In the genomic region with DNA sequence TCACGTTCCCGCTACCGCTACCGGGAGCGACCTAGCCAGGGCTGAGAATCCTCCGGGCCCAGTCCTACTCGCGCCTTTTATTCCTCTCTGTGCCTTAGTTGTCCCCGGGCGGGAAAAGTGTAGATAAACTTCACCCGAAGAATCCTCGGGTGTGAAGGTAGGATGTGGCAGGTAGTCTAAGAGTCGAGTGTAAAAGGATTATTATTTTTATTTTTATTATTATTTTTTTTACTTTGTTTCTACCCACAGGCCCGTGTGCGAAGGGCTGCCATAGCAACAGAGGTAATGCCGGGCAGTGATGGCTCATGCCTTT, we compare ENCODE assay signal across 8 mouse cellular contexts. TPM values are rescaled to one million over a fixed set of nuclear protein-coding genes. Genes with fewer than 3 reads are reported as not detected.
DNase-seq lines count a peak whose midpoint lies in the region; ATAC-seq and TF ChIP-seq lines count a peak whose summit lies in the region.

A gene (minus strand): TSS at position 35 of the 313 bp plus-strand sequence.

- no peak for DNase-seq in kidney, postnatal 14 days
- DNase-seq in adrenal gland, adult 2 months, result no peak
- DNase-seq in gastrocnemius, adult 18-20 months (ENCODE audit: low spot score), result no peak
- no peak for DNase-seq in hindbrain, postnatal 0 days (ENCODE audit: low spot score)
- no peak for DNase-seq in ovary, postnatal 36 days (ENCODE audit: low spot score)
- no peak for DNase-seq in Muller cell, postnatal 12 days (ENCODE audit: inconsistent ontology term)

- WGBS in kidney, embryonic 15.5 days, result 10% methylated on average over 16 of the region's 16 CpGs
- WGBS in hindbrain, postnatal 0 days, result 8% methylated on average over 16 of the region's 16 CpGs

- peaks cover 24% of the 10 kb centered on the region for H3K4me1 ChIP-seq in kidney, embryonic 15.5 days
- H3K4me1 ChIP-seq in hindbrain, postnatal 0 days (ENCODE audit: insufficient read depth, low read length), result 0 out of 2 replicates have a peak, but pooled peaks cover 4% of the 10 kb centered on the region
- peaks cover 15% of the 10 kb centered on the region for H3K4me1 ChIP-seq in megakaryocyte, embryonic 14.5 days

- peak within 1 kb of the TSS; percentile 84 for H3K4me2 ChIP-seq in kidney, embryonic 15.5 days
- peak within 1 kb of the TSS; percentile 75 for H3K4me2 ChIP-seq in hindbrain, postnatal 0 days (ENCODE audit: low read depth, low read length)

- H3K9me3 ChIP-seq in kidney, embryonic 15.5 days (replicated peaks), result no peaks in the 10 kb centered on the region
- H3K9me3 ChIP-seq in hindbrain, postnatal 0 days (ENCODE audit: low read length), result no peaks in the 10 kb centered on the region
- no peaks in the 10 kb centered on the region for H3K9me3 ChIP-seq in megakaryocyte, embryonic 14.5 days

- peaks cover 16% of the 10 kb centered on the region for H3K36me3 ChIP-seq in kidney, embryonic 15.5 days
- peaks cover 6% of the 10 kb centered on the region; the same call in 1 of the 2 replicates for H3K36me3 ChIP-seq in hindbrain, postnatal 0 days (ENCODE audit: insufficient read depth, low read length)
- peaks cover 17% of the 10 kb centered on the region for H3K36me3 ChIP-seq in megakaryocyte, embryonic 14.5 days (replicated peaks; ENCODE audit: low read length)

- peak within 1 kb of the TSS; percentile 96 for H3K9ac ChIP-seq in kidney, embryonic 15.5 days
- H3K9ac ChIP-seq in hindbrain, postnatal 0 days (replicated peaks; ENCODE audit: low read length), result peak within 1 kb of the TSS; percentile 99

- ATAC-seq in kidney, embryonic 15.5 days (replicated peaks; ENCODE audit: low FRiP score), result no peak
- ATAC-seq in hindbrain, postnatal 0 days, result no peak

- peak within 1 kb of the TSS; percentile 100 for H3K27ac ChIP-seq in kidney, embryonic 15.5 days
- peak within 1 kb of the TSS; percentile 100 for H3K27ac ChIP-seq in hindbrain, postnatal 0 days

- peak within 1 kb of the TSS; percentile 66 for H3K4me3 ChIP-seq in kidney, embryonic 15.5 days (replicated peaks)
- H3K4me3 ChIP-seq in hindbrain, postnatal 0 days (ENCODE audit: low read length), result peak within 1 kb of the TSS; percentile 63
- peak within 1 kb of the TSS; percentile 98 for H3K4me3 ChIP-seq in megakaryocyte, embryonic 14.5 days (replicated peaks)

- no peaks in the 10 kb centered on the region for H3K27me3 ChIP-seq in kidney, embryonic 15.5 days
- no peaks in the 10 kb centered on the region for H3K27me3 ChIP-seq in hindbrain, postnatal 0 days (ENCODE audit: insufficient read depth, low read length)
- H3K27me3 ChIP-seq in megakaryocyte, embryonic 14.5 days (replicated peaks), result no peaks in the 10 kb centered on the region

- no peak for TF ChIP-seq CTCF in hindbrain, postnatal 0 days (IDR thresholded peaks at IDR 0.05; ENCODE audit: low read depth)

RNA-seq across cellular contexts. Expression of the gene that starts here (rescaled TPM):
- 21.6 and 22.5 TPM in 2 replicates for polyA plus RNA-seq in kidney, embryonic 15.5 days (2015; fragmentation: Nextera tagmentation; extraction: Ambion mirVana)
- 10 to 100 TPM; 21.7 to 22.4 TPM for total RNA-seq in adrenal gland, adult 2 months (2021)
- 42.8 and 47.8 TPM in 2 replicates for polyA plus RNA-seq in adrenal gland, adult 2 months (2012; rRNA removed)
- total RNA-seq in gastrocnemius, adult 18-20 months (2021), result 10 to 100 TPM; 22.5 to 24.6 TPM
- total RNA-seq in hindbrain, postnatal 0 days (2014; rRNA removed), result 15.3 and 20.9 TPM in 2 replicates
- polyA plus RNA-seq in hindbrain, postnatal 0 days (2015; fragmentation: Nextera tagmentation; extraction: Ambion mirVana), result 15.7 and 16.0 TPM in 2 replicates
- 1.7 and 2.5 TPM in 2 replicates for polyA plus RNA-seq in megakaryocyte, embryonic 14.5 days (2012; ENCODE audit: insufficient read depth, low replicate concordance)
